Mouse (Mus musculus): ENCODE measurements at regions not wholly inside any gene's neighbourhood (a gene's known extent, or its start where the extent isn't known, plus 50 kb on each side); places are given as distances from the start of the nearest gene placed in this dataset.

GRCm38 (mm10) chr13:5605418-5605817 is 255.9 kb upstream of the Klf6 start:
- H3K4me1 ChIP-seq (ENCODE audit: control insufficient read depth in 1 of 2, insufficient read depth in 2 of 2, low read length in 2 of 2): no peaks in the 10 kb centered on the region
- H3K27ac ChIP-seq (ENCODE audit: control insufficient read depth, low read depth, low read length): no peak overlapping the region
- no peaks in the 10 kb centered on the region for H3K79me2 ChIP-seq (ENCODE audit: control insufficient read depth, insufficient read depth, low read length, poor library complexity)
- H3K4me3 ChIP-seq (ENCODE audit: control insufficient read depth in 1 of 2, insufficient read depth in 1 of 2, low read depth in 2 of 2, low read length in 2 of 2): no peak overlapping the region
- no peak for TF ChIP-seq UBTF (IDR thresholded peaks at IDR 0.05; ENCODE audit: borderline replicate concordance, insufficient read depth, low read depth, low read length)
- TF ChIP-seq MAX (IDR thresholded peaks at IDR 0.05; ENCODE audit: low read length): no peak
- no peak for TF ChIP-seq MEF2A (IDR thresholded peaks at IDR 0.05; ENCODE audit: extremely low read depth, insufficient replicate concordance, low read depth, low read length, poor library complexity, severe bottlenecking)
- TF ChIP-seq MXI1 (IDR thresholded peaks at IDR 0.05; ENCODE audit: low read depth, low read length): no peak
- no peak for TF ChIP-seq KAT2A (conservative IDR thresholded peaks at IDR 0.05; ENCODE audit: low read depth, low read length)
- TF ChIP-seq ELF1 (IDR thresholded peaks at IDR 0.05; ENCODE audit: low read depth, low read length): no peak
- TF ChIP-seq E2F4 (IDR thresholded peaks at IDR 0.05; ENCODE audit: borderline replicate concordance, low read depth, low read length): no peak
- TF ChIP-seq USF2 (IDR thresholded peaks at IDR 0.05; ENCODE audit: borderline replicate concordance in 1 of 2, insufficient read depth in 1 of 2, low read depth in 1 of 2, low read length in 2 of 2): no peak
- no peak for TF ChIP-seq RCOR1 (IDR thresholded peaks at IDR 0.05; ENCODE audit: low read depth, low read length)
- H3K9me3 ChIP-seq (replicated peaks; ENCODE audit: insufficient read depth, low read length): no peaks in the 10 kb centered on the region
- no peaks in the 10 kb centered on the region for H3K36me3 ChIP-seq (ENCODE audit: control insufficient read depth in 1 of 2, insufficient read depth in 2 of 2, low read length in 2 of 2)
- no peaks in the 10 kb centered on the region; a peak in 1 of 4 replicates for H3K27me3 ChIP-seq (ENCODE audit: control insufficient read depth in 1 of 2, insufficient read depth in 2 of 2, low read length in 2 of 2)
- no peak overlapping the region for H3K9ac ChIP-seq (ENCODE audit: control insufficient read depth, low read depth, low read length, poor library complexity, severe bottlenecking)
- DNase-seq (ENCODE audit: low read depth, low spot score): no peak

- no peak for DNase-seq (ENCODE audit: low read depth, low spot score)
- H3K36me3 ChIP-seq (ENCODE audit: control insufficient read depth in 1 of 2, insufficient read depth in 2 of 2, low read length in 2 of 2): no peaks in the 10 kb centered on the region
- H3K4me1 ChIP-seq (ENCODE audit: control insufficient read depth in 1 of 2, insufficient read depth in 2 of 2, low read length in 2 of 2): no peaks in the 10 kb centered on the region
- H3K9me3 ChIP-seq (replicated peaks; ENCODE audit: insufficient read depth, low read length): no peaks in the 10 kb centered on the region
- H3K79me2 ChIP-seq (ENCODE audit: control insufficient read depth, insufficient read depth, low read length, poor library complexity): no peaks in the 10 kb centered on the region
- no peak overlapping the region for H3K4me3 ChIP-seq (ENCODE audit: control insufficient read depth in 1 of 2, insufficient read depth in 1 of 2, low read depth in 2 of 2, low read length in 2 of 2)
- TF ChIP-seq POLR2A (IDR thresholded peaks at IDR 0.05; ENCODE audit: control insufficient read depth in 1 of 2, insufficient read depth in 1 of 2, low read depth in 1 of 2, low read length in 2 of 2, poor library complexity in 1 of 2): no peak
- no peak for TF ChIP-seq MYB (IDR thresholded peaks at IDR 0.05; ENCODE audit: low read depth, low read length)
- no peak for TF ChIP-seq NELFE (IDR thresholded peaks at IDR 0.05; ENCODE audit: low read depth, low read length)
- TF ChIP-seq ZKSCAN1 (IDR thresholded peaks at IDR 0.05; ENCODE audit: low read depth, low read length): no peak
- TF ChIP-seq MEF2A (IDR thresholded peaks at IDR 0.05; ENCODE audit: extremely low read depth, insufficient replicate concordance, low read depth, low read length, poor library complexity, severe bottlenecking): no peak
- TF ChIP-seq MXI1 (IDR thresholded peaks at IDR 0.05; ENCODE audit: low read depth, low read length): no peak
- no peak for TF ChIP-seq GATA1 (IDR thresholded peaks at IDR 0.05; ENCODE audit: low read depth, low read length)
- no peak for TF ChIP-seq POLR2AphosphoS2 (IDR thresholded peaks at IDR 0.05; ENCODE audit: low read length)
- H3K27ac ChIP-seq (ENCODE audit: control insufficient read depth, low read depth, low read length): no peak overlapping the region
- no peaks in the 10 kb centered on the region for H3K27me3 ChIP-seq (ENCODE audit: control insufficient read depth in 1 of 2, insufficient read depth in 2 of 2, low read length in 2 of 2)
- H3K9ac ChIP-seq (ENCODE audit: control insufficient read depth, low read depth, low read length, poor library complexity, severe bottlenecking): no peak overlapping the region
Observed at GRCm38 (mm10) chr13:5607462-5607861, 253.8 kb upstream of the Klf6 start.

All from MEL (cell line).